Mouse (Mus musculus) left cerebral cortex, adult 8-10 months (tissue): ENCODE data around the gene Clrn3. TPM values are rescaled to one million over a fixed set of nuclear protein-coding genes. Genes with fewer than 3 reads are reported as not detected.

Source experiments
- DNase-seq, 2 experiments: peaks; one replicate each; pipeline ENCODE4 v3.0.0; 2022; ENCODE audit warnings: low spot score in 2 of 2
- microRNA-seq, 2 experiments: library from miRNA; unstranded; fragments of <30 nt; microRNA quantifications; one replicate each; pipeline ENCODE4 v1.2.0; 2022
- total RNA-seq, 4 experiments: library from RNA; stranded (reverse); gene quantifications; 2 replicates each; pipeline ENCODE4 v1.2.4; 2022

Clrn3 gene
- total RNA-seq, 4 experiments from 2014 or later = not detected

DNA sequence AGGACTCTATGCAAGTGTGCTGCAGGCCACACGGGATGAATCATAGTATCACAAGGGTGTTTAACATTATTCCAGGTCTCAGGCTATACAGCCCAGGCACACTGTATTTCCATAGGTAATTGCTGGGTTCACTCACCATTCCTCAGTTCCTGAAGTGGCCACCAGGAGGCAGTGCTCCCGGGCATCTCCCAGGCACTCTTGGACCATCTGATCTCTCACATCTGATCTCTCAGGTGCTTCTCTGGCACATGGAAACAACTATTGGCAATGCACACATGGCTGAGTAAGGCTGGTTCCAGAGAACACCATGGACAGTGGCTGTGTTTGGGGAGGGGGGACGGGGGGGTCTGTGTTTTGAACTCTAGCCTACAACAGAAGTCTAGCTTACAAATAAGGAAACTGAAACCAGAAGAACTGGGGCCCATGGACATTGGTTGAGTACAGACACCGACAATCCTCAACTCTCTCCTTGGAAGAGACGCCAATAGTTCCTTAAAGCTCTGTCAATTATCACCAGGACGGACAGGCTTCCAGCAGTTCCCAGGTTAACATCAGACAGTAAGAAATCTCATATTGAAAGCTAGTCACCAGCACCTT, 40.1 kb downstream of the Clrn3 start:
- no peak for DNase-seq

DNA sequence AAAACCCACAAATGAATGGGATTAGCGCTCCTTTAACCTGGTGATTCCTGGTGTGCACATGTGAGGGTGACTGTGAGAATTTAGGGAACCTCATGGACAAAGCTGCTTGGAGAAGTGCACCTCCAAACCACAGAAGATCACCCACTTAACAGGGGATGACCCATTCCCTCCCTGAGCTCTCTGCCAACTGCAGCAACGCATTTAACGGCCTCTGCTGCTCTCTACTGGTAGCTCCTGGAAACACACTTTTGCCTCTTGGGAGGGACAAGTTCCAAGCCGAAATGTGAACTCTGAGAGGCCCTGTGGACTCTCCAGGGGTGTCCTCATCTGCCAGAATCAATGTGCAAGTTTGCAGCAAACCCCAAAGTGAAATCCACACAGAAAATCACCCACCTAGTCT, 41.0 kb downstream of the Clrn3 start:
- DNase-seq = peak in 1 of 2 experiments; percentile 72

DNA sequence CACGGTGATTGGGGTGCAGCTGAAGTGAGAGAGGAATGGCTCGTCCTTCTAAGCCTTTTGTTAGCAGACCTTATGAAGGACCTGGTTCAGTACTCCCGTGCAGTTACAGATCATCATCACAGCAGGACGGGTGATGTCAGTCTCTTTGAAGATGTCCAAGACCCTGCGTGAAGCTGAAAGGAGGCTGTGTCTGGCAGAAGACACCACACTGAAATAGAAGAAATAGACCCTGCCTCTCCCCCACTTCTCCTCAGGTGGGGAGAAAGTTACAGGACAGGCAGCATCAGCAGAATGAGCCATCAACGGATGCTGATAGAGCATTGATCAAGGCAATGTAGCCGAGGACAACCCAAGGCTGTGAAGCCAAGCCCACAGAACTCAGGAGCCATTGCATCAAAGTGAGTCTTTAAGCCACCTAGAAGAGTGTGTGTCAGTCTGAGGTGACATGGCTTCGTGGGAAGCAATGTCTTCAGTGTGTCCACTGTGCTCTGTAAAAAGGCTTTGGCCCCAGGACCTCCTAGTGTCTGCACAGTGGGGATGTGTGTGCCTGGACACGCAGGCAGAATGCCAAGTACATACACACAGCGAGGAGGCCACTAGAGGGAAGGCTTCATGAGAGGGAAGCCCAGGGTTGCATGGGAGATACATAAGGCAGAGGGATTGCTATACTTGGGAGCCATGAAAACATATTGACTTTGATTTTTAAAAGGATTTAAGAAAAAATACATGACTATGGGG, 41.6 kb downstream of the Clrn3 start:
- no peak for DNase-seq

DNA sequence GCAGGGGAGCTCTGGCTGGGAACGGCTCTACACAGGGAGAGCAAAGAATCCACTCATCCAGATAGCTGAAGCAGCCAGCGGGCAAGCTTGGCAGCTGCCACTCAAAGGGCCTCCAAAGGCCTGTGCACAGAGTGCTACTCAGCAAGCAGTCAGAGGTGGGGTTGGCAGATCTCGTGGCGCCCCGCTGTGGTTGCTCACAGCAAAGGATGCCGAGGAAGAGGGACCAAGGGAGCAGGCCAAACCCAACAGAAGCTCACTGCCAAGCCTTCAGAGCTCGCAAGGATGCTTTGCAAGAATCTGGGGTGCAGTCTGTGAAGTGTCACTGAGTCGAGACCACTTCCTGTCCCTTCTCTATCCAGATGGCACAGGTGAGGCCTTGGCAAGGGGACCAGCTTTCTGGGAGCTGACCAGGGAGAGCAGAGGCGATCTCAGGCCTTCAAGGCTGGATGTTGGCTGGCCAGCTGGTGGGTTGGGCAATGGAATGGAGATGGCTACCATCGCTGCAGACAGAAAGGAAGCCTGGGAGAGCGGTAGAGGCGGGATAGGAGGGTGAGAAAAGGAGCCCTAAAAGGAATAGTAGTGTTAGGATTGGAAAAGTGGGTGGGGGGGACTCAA, 42.6 kb downstream of the Clrn3 start:
- peak; percentile 40 to 56 for DNase-seq

DNA sequence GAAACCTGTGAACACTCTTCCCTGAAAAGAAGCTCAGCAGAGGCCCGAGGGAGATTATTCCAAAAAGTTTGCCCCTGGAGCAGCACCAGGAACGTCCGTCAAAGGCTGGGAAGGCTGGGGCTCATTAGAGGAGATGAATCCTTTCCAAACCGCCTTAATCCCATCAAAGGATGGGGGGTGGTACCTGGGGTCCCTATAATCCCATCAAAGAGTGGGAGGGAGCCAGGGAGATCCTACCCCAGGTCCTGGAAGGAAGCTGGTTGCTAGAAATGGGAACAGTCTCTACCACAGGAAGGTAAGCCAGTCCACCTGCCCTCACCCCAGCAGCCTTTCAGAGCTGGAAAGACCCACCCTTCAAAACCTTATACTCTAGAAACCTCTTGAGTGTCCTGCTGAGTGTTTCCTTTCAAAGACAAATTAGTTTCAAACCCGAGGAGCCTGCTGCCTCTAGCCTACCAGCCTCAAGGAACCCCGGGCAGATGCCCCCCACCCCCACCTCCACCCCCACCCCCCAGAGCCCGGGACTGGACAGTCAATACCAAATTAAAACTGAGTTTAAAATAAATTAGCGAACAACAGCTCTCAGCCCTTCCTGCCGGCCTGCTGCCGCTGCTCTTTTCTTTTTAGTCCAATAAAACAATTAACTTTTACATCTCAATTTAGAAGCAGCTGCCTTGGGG, 43.2 kb downstream of the Clrn3 start:
- DNase-seq = no peak

DNA sequence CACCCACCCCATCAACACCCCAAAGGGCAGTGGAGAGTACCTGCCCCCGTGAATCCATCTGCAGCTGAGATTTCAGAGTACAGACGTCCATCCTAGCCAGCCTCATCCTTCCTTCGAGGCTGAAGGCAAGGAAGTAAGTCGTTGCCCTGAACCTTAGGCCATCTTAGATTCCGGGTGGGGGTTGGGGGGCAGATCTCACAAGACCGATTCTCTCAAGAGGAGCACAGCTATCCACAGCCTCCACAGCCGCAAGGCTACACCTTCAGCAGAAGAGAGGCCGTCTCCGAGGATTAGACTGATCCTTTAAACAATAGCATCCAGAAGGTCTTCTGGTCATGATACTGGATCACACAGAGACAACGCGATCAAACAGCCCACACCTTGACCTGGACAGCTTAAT, 44.1 kb downstream of the Clrn3 start:
- DNase-seq = no peak

DNA sequence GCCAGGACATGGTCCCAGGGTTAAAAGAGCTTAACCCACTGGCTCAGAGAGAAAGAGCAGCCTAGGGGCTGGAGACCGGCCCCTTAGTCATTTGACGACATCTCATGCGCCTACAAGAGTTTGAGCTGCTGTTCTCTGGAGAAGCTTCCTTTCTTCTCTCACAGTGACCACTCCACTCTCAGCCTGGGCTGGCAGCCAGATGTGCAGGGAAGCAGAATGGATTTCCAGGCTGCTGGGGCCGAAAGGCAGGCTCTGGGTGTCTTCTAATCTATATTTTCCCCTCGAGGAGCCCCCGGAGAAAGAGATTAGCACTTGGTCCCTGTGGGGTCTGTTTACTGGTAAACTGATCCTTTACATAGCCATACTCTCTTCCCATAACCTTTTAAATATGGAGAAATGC, 44.7 kb downstream of the Clrn3 start:
- no peak for DNase-seq

DNA sequence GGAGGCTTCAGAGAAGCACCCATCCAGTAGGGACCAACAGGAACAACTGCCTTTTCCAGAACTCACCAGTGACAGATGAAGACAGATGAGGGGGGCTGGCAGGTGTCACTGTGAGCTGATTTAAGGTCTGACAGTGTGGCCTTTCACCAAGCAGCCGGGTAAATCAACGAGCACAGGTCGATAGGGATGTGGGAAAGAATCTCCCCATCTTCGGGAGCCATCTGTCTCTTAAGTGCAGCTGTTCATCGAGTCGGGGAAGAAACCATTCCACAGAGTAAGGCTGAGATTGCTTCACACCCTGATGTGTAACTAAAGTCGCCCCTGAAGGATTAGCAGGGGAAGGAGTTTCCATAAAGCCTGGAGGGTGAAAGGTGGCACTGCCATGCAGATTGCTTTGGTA, 47.3 kb downstream of the Clrn3 start:
- no peak for DNase-seq

DNA sequence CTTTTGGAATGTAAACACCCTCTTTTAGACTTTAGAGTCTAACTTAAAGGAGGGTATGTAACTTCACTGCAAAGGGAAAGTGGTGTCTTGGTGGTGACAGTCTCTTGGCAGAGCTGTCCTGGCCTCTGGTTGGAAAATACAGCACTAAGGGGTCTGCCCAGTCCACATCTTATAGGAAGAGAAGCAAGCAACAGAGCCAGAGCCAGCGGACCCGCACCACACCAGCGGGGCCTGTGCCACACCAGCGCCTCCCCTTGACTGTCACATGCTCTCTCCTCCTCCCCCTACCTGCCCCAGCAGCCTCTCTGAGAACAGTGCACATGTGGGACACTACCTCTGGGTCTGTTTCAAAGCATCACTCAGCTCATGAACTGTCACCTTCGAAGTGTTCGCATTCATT, 48.5 kb downstream of the Clrn3 start:
- DNase-seq = no peak

DNA sequence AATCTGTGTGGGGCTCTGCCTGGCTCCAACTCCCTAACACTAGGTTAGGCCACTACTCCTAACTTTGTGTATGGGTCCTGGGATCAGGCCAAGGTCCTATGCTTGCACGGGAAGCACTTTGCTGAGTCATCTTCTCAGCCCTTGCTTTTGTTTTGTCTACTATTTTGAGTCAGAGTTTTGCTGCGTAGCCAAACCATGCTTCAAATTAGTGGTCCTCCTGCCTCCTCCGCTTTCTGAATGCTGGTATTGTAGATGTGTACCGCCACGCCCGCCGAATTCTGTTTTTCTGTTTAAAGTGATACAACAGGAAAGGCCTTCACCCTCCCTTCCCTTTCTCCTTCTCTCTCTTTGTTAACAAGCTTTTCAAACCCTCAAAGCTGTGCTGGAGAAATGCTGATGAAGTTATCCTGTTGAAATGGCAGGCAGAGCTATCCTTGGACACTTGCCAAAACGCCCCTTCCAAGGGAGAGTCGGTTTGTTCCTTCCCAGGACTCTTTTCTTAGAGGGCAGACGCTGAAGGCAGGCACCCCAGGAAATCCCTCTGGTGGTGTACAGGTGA, 49.1 kb downstream of the Clrn3 start:
- no peak for DNase-seq

DNA sequence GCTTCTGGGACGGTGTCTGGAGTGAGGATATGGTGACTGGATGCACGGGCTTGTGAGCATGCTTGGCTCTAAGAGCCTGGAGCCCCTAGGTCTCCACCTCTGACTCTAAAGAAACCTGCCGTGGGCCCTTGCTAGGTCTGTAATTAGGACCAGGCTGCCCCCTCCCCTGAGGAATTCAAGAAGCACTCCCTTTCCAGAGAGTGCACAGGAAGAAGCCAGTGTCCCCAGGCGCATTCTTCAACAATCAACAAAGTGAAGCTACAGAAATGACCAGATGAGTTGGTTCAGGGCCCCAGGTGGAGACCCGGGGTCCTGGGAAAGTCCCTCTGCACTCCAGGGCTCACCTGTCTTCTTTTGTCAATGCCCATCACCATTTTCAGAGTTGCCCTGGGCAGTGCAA, 51.2 kb downstream of the Clrn3 start:
- no peak for DNase-seq

DNA sequence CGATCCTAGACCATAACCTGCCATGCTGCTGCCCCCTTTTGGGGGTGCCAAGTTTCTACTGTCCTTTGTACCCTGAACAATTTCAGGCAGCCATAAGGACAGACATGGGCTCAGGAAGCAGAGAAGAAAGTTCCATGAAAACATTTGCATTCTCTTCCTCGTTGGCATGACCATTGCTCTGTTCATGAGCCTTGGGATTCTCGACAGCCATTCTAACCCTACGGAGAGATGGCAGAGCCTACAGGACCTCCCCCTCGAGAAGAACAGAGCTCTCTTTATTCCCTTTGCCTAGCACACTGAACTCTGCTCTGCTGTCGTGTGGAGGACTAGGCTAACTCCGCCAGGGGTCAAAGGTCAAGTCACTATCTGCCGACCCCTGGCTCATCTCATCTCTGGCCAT, 52.5 kb downstream of the Clrn3 start:
- DNase-seq = no peak

DNA sequence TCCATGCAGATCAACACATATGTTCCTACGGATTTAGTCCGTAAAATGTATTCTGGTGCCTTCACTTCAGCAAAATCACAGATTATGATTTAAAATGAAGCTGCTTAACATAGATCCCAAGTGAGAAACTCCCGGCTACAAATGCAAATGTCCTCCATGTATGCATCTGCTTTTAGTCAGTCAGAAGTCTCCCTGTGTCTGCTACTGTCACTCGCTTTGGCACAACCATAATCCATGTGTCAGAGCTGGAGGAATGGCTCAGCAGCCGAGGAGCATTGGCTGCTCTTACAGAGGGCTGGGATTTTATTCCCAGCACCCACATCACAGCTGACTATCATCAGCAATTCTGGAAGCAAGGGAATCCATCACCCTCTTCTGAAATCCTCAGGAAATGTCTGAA, 58.1 kb downstream of the Clrn3 start:
- DNase-seq = no peak

DNA sequence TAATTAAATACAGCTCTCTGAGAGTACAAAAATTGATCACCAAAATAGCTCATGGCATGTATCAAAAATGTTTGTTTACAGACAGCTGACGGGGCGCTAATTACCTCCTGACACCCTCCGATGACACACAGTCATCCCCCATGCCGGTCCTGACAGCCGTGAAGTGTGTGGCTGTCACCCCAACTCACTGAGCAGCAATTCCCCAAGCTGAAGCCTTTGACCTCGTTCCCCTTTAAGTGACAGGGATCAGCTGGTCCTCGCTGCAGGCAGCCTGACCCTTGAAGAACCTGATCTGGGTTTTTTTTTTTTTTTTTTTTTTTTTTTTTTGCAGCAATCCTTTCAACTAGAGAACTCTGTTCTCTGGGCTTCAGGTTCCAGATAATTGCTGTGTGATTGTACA, 59.8 kb downstream of the Clrn3 start:
- DNase-seq = no peak

DNA sequence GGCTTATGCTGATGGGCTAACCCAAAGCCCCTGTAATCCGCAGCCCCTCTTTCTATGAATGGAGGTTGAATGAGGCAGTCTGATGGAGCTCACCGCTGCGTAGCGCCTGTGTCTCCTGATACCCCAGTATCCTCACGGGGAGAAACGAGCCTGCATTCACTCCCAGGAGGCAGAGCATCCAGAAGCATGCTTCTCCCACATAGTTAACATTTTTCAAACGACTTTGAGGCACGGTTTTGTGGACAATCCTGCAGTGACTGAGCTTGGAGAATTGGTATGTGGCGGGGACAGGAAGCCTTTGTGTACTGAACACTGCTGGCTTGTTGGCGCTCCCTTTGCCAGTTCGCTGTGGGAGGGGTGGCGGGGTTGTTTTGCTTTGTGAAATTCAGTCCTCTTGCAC, 63.2 kb downstream of the Clrn3 start:
- peak in 1 of 2 experiments; percentile 28 for DNase-seq

DNA sequence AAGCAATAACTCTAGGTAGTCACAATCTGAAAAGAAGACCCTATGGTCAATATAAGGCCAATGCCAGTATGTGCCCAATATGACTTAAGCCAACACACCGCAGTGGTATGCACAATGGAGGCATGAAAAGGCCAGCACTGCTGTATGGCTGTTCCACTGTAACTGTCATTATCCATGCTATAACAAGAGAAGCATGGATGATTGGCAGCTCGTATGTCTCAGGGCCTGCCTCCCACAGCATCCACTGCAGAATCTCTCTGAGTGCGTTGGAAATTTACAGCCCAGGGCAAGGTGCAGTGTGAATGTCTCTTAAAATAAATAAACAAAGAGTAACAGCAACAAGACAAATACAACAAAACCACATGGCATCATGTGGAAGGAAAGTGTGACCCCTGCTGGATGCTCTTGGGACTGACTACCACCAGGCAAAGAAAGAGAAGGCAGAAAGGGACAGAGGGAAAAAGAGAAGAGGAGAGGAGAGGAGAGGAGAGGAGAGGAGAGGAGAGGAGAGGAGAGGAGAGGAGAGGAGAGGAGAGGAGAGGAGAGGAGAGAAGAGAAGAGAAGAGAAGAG, 63.7 kb downstream of the Clrn3 start:
- peak in 1 of 2 experiments; percentile 47 for DNase-seq

Small RNA genes within 50 kb of the gene (microRNA-seq; reads per million reads assigned to microRNA genes)
- 0 reads per million in 2 experiments for gene Mir1962

Other genes with a start within 250 kb of the Clrn3 start
- not detected for gene Foxi2, start 118.3 kb downstream of the Clrn3 start, total RNA-seq
- 10 to 100 TPM; 26.4 to 28.1 (median 27.5) TPM for gene Ptpre, start 8.8 kb upstream of the Clrn3 start, total RNA-seq
- gene Mki67, start 187.7 kb upstream of the Clrn3 start, total RNA-seq = 1 to 10 TPM in 2 of 4 experiments, under 1 TPM in 2; 0.52 to 1.6 (median 0.84) TPM